Mouse (Mus musculus) left cerebral cortex, postnatal 10 days (tissue): Measurements from ENCODE around the gene Syt17. TPM values are rescaled to one million over a fixed set of nuclear protein-coding genes. Genes with fewer than 3 reads are reported as not detected.
"Not testable (repeated sequence)": the region's sequence is repeated elsewhere in the genome, so short reads cannot be mapped to it uniquely, and the experiment has no call there.

ENCODE experiments used
- DNase-seq, 2 experiments: peaks; one replicate each; pipeline ENCODE4 v3.0.0; 2021 to 2022; ENCODE audit warnings: low spot score in 2 of 2, mixed read lengths in 1 of 2; ENCODE audit errors: extremely low spot score in 1 of 2
- intact Hi-C: fragments of 180-260 bp; cut with DNase I; formaldehyde crosslinking; loops from one replicate; pipeline ENCODE4 v1.15.1; 2025
- total RNA-seq, 2 experiments: library from RNA; stranded (reverse); gene quantifications; 2 replicates each; pipeline ENCODE4 v1.2.3; 2021

The Syt17 gene
- total RNA-seq, 2 experiments from 2014 or later: 47.9 to 51.3 TPM

DNA sequence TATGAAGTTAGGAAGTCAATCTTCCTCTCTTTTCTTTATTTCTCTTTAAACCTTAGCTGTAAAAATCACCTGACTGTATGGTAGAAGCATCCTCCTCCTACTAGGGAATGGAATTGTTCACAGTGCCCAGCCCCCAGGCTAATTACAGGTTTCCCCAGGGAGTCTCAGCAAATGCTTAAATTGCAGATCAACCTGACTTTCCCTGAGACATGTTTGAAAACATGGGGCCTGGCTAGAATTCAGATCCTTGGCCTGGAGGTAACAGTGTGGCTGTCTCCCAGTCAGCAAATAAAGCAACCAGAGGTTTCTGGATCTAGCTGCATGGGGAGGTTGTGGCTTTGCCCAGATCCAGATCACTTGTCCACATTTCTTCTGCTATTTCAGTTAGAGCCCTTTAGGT is 42.8 kb downstream of the Syt17 start:
- intact Hi-C loops: no loop called here
- DNase-seq: no peak

DNA sequence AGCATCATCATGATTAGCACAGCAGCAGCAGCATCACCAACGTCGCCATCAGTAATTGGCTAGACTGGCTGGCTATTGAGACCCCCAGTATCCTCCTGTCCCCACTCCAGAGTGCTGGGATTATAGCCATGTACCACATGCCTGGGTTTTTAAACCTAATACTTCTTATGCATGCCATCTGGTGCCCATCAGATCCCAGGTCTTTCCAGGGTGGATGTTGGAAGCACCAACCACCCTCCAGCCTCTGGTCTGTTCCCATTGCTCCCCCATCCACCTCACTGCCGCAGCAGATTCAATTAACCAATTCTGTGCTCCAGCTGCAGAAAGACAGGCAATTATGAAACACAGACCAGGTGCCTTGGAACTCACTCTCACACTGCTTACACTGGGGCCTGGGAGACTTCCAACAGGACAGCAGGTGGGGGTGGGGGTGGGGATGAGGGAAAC is 45.4 kb downstream of the Syt17 start:
- no peak for DNase-seq
- intact Hi-C loops: no loop called here

DNA sequence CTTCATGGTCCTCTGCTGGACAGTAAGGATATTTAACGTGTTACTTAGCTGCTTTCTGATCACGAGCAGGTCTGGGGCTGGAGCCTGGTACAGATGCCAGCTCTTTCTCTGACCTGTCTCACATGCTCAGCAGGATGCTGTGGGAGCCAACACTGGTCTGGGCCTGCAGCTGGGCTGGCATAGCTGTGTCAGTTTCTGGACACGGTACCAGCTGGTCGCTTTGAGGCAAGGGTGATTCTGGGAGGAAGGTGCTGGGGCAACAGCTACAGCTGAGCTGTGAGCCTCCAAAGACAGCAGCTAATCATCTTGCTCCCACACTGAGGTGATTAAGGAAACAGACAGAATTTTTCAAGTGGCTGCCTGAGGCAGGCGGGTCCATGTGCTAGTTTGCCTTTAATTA is 46.1 kb downstream of the Syt17 start:
- no peak for DNase-seq
- intact Hi-C loops: no loop called here

DNA sequence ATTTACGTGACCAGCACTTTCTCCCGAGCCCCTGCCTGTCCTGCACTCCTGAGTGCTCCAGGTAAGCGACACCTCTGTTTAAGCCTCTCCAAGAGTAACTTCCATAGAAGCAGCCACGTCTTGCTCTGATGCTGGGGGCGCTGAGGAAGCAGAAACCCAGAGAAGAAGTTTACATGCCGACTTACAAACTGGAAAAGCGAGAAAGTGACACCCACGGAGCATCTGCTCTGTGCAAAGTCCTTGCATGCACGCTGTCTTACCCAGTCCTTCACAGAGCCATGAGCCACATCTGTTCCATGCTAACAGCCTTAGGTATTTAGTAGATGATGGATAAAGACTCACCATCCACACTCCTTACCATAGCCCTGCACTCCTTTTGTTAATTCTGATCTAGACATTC is 48.3 kb downstream of the Syt17 start:
- DNase-seq: no peak
- intact Hi-C loops: no loop called here

DNA sequence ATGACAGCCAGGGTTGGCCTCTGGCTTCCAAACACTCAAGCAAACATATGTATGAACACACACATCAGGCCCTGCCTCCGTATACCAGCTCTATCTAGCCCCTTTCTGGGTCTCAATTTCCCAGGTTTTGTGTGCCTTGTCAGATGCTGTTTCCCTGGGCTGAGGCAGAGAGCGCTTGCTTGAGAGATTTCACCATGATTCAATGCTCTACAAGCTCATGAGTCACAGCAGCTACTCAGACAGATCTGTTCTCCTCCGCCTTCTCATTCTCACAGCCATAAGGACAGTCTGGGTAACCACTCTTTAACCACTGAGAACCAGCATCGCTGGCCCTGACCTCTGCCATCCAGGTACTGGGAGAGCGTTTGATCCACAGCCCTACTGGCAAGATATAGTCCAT is 57.3 kb downstream of the Syt17 start:
- intact Hi-C loops: no loop called here
- no peak for DNase-seq

DNA sequence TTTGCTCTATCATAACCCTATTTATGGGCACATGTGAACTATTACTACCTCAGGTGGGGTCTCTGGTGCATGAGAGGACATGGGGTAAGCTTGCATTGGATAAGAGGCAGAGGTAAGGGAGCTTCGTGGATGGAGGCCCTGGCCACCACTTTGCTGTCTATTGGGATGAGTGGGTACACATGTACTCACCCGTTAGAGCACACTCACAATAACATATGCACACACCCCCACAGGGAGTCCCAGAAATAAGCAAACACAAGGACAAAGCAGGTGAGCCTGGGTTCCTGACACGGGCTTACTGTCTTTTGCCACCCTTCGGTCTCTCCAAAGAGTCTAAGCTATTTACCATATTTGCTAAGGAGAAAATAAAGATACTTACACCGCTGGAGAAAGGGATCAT is 67.0 kb downstream of the Syt17 start:
- DNase-seq: no peak
- intact Hi-C loops: no loop called here

DNA sequence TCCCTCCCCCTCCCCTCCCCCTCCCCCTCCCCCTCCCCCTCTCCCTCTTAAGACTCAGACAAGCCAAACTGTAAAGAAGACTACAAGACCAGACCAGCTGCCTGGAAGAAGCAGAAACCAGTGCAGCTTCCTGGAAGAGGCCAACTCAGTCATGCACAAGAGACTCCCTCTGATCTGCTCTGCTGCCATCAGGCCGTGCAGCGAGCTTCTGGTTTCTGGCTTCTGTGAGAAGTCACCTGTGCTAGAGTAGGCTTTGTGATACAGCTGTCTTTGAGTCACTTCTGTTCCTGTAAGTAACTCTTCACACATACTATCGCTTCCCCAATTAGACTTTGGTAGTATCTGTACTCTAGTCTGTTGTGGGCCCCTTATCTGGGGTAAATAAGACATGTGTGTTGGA is 68.0 kb downstream of the Syt17 start:
- DNase-seq: no peak
- intact Hi-C loops: no loop called here

DNA sequence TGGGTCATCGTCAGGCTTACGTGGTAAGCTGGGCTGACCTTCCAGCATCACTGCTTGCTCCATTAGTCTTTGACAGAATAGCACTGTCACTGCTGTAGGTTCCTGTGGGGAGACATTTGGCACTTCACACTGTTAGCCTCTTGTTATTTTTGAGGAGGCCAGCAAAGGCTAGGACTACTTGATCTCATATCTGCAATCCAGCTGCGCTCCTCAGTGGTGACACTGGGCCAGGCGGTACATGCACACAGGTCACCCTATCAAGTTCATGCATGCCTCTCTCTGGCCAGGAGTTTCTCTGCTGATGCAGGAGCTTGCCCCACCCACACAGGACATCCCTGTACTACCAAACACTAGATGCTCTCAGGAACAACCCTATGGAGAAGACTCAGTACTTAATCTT is 71.4 kb downstream of the Syt17 start:
- DNase-seq: no peak
- intact Hi-C loops: no loop called here

DNA sequence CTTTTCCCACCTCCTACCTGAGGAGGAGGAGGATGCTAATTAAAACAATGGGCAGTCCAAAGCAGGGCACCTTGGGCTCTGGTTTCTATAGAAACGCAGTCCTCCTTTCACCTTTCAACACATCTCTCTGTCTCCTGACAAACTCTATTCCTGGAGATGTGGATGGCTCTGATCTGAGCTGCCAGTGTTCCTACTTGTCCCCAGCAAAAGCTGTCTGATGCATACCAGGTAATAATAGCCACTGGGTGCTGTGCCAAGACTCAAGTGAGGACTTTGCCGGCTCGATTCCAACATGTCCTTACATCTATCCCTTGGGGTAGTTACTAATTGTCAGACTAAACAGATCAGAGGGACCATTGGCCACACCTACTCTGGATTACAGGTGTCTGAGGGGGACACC is 72.7 kb downstream of the Syt17 start:
- no peak for DNase-seq
- intact Hi-C loops: no loop called here

DNA sequence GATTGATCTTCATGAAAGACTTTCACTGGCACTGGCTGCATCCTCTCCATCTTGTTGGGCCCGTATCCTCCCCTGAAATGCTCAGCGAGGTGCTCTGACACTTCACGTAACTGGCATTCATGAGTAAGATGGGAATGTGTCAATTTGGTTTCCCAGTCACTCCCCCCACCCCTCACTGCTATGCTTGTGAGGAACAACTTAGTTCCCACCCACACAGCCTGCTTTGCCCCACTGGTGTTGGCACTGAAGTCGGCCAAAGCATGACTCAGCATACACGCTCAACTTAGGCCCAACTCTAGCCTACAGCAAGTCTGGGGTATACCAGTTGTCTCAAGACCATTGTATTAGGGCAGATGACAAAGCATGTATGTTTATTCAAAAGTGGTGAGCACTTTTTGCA is 76.7 kb downstream of the Syt17 start:
- intact Hi-C loops: no loop called here
- no peak for DNase-seq

DNA sequence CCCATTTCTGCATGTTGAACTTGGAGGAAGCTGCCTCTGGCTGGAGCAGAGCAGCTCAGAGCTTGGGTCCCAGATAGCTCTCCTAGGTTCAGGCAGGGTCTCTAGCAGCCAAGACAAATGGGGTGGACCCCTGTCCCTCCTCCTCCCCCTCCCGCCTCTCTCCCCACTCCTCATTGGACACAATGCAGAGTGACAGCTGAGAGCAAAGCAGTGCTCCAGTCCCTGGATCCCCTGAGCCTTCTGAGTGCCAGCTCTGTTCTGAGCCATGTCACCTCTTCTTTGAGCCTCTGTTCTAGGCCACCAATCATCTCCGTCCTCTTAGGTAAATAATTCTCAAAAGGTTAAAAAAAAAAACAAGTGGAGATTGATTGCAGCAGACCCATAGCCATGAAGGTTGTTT is 78.3 kb downstream of the Syt17 start:
- intact Hi-C loops: no loop called here
- no peak for DNase-seq

DNA sequence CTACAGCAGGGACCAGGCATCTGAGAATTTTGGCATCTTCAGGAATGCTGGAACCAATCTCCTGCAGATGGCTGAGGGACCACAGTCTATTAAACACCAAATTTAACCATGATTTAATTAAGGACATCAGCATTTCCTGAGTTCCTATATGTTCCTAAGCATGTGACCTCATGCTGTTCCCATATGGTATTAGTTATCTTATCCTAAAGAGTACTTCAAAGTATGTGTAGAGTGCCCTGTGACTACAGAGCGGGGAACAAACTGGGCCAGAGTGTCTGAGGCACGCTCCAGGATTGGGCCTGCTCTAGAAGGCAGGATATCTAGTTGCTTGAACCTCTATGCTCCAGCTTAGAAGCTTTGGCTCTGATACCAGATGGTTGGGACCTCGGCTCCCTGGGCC is 82.1 kb downstream of the Syt17 start:
- intact Hi-C loops: no loop called here
- DNase-seq: no peak

DNA sequence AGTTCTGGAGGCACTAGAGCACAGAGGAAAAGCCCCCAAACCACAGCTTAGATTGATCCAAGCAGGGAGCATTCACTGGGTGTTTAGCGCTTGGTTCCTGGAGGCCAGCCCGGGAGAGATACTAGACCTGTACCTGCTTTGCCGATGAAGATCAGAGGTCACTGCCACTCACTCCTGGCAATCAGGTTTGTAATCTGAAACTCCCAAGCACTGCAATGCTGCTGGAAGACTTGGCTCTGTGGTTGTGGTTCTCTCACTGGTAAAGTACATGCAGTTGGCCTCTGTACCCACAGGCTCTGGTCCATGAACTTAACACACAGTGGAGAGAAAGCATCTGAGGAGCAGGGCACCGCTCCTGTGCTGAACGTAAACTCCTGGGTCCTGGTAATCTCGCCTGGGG is 82.8 kb downstream of the Syt17 start:
- intact Hi-C loops: no loop called here
- DNase-seq: no peak

DNA sequence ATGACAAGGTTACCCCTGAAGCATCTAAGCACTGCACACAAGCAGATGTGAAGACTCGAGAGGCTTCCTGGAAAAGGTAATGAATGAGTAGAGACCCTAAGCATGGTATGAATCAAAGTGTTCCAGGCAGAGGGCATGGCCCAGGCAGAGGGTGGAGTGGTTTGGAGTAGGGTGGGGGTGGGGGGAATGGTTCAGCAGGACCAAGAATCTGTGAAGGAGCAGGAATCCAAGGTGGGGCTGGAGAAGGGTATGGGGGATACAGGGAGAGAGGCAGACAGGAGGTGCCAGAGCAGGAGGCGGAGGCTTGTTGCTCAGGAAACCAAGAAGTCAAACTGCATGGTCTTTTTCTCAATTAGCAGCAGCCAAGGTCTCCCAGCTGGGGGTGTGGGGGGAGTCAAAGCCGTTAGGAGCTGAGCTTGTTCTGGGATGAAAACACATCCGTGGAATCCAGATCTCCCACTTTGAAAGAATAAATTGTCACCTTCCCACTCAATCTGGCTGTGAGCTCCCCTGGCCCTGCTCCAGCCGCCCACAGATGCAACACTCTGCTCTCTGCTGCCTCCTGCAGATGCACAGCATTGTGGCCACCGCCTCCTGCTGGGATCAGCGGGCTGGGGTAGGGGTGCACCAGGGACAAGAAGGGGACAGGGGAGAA is 83.5 kb downstream of the Syt17 start:
- intact Hi-C loops: no loop called here

DNA sequence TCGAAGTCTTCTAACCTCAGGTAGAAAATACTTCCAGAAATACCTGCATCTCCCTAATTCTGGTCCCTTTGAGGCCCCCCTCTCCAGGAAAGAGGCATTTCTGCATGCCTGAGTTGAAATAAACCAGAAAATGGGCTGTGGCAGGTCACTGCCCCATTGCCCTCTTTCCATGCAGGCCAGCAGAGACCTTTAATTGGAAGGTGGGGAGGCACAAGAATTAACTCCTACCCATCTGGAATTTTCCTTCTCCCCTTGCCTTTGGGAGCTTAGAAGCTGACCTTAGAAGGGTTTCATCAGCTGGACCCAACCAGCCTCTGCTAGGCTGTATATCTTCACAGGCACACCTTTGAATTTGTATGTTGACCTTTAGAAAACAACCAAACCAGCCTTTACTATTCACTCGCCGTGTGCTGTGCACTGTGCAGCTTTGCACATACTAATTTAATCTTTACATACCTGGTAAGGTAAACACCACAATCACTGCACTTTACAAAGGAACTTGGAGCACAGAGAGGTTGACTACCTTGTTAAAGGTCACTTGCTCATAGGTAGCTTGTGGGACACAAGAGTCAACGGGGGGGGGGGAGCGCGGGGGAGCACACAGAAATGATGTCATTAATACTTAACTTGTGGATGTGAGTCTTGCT is 84.3 kb downstream of the Syt17 start:
- DNase-seq: no peak
- intact Hi-C loops: no loop called here

More for the DNA sequence above, 83.5 kb downstream of the Syt17 start:
- peak; percentile 86 to 87 for DNase-seq

DNA sequence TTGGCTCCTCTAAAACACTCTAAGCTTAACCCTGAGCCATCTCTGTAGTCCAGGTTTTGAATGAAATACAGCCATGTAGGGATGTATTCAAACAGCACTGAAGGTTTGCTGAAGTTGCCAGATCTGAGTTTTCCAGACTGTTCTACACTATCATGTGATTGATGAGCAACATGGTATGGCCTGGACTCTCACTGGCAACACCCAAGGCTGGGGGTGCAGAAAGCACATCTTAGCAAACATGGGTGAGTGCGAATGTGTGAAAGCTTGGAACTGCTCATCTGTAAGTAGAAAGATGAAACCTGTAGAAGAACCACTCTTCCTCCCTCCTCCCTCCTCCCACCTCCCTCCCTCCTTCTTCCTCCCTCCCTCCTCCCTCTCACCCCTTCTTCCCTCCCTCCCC is 85.1 kb downstream of the Syt17 start:
- DNase-seq: no peak
- intact Hi-C loops: no loop called here

DNA sequence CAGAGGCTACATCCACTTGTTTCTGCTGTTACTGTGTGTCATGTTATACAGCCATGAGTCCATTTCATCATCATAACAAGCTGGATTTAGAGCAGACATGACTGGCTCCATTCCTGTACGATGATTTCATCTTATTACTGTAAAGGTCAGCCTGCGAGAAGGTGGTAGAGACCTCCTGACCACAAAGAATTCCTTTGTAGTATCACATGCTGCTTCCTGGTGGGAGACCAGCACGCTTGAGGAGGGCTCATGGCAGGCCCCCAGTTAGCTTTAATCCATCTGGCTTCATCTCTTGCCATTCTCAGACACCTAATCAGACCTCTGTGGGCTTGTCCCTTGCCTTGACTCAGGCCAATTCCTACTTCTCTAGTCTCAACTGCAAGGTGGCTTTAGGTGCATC is 85.8 kb downstream of the Syt17 start:
- no peak for DNase-seq
- intact Hi-C loops: no loop called here

DNA sequence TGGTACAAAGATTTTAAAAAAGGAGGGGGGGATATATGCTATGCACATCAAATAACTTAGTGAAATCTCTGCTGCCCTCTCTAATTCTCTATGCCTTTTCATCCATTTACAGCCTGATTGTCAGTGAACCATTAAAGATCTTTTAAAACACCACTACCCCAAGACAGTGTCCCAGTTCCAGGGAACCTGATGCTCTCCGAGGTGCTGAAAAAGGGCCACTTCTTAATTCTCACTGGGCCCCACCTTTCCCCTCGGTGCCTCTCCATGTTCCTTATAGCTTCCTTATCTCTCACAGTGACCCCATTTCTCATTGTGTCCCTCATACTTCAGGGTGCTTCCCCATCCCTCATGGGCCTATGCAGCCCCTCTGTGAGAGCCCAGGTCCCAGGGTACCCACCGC is 89.0 kb downstream of the Syt17 start:
- intact Hi-C loops: no loop called here
- DNase-seq: no peak

DNA sequence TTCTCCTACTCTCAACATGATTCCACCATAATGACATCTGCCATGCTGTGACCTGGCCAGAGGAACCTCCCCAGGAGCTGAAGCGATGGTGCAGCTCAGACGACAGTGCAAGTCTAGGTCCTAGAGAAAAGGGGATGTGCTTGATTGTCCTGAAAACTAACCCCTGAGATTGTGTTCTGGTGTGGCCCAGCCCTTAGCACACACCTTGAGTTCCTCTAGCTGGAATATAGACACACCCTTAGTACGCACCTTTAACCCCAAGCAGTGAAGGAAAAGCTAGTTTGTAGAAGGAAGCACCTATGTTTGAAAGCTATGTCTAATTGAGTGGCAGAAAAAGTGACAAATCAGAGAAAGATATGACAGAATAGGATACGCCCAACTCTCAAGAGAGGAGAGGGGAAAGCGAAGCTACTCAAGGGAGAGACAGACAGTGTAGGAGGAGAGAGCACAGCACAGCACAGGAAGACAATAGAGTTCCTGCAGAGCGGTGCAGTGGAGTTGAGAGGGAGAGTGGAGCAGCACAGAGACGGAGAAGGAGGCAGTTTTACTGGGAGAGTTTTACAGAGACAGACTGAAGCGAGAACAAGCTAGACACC is 91.5 kb downstream of the Syt17 start:
- intact Hi-C loops: not testable (repeated sequence)

DNA sequence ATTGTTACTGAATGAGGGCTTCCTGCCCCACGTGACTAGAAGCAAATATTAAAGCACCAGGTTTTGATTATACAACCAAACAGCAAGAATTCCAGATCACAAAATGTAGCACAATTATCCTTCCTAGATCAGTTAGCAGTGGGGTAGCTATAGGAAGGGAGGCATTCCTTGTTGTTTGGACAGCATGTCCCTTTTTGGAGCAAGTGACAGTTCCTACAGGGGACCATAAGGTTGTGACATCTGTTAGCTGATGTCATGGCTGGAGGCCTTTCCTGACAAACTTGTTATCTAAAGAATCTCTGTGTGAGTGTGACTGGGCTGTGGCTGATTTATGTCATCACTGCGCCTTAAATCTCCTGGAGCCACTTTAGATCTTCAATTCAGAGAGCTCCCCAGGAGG is 97.2 kb downstream of the Syt17 start:
- DNase-seq: no peak
- intact Hi-C loops: no loop called here

More for the DNA sequence above, 91.5 kb downstream of the Syt17 start:
- DNase-seq: not testable (repeated sequence)

DNA sequence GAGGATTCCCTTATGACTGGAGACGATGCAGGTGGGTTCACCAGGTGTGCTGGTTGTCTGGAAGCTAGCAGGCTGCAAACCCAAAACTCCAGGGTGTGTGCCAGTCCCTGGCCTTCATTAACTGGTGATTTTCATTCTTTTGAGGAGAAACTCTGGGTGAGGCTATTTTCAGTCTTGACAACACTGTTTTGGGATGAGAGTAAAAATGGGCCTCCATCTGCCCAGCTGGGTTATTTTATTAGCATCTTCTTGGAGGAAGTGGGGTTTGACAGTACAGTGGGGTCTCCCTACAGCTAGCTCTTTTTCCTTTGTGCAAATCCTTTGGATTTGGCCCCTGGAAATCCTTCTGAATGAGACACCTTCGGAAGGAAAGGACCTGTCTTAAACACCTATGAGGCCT is 101.1 kb downstream of the Syt17 start:
- intact Hi-C loops: no loop called here
- DNase-seq: no peak
